Mouse (Mus musculus) stomach, embryonic 16.5 days (tissue): ENCODE results near the gene Hacl1. TPM values are rescaled to one million over a fixed set of nuclear protein-coding genes. Genes with fewer than 3 reads are reported as not detected.
"Not testable (repeated sequence)": the region's sequence is repeated elsewhere in the genome, so short reads cannot be mapped to it uniquely, and the experiment has no call there.

Experiments used
- ATAC-seq: fragments of 200-750 bp; cut with Nextera tagmentation; 2 replicates; pipeline ENCODE4 v1.8.0; 2017; ENCODE audit warnings: moderate number of reproducible peaks, moderate TSS enrichment; ENCODE audit not compliant: insufficient read depth, low FRiP score
- H3K27ac ChIP-seq: fragments of 300-500 bp; sonication (generic); 2 replicates; pipeline ENCODE4 v1.5.1; 2014; ENCODE audit warnings: low read length
- H3K27me3 ChIP-seq: fragments of 300-500 bp; sonication (generic); 2 replicates; pipeline ENCODE4 v1.6.1; 2014; ENCODE audit warnings: low read length, control low read depth, mixed read lengths; ENCODE audit not compliant: control insufficient read depth, insufficient read depth
- H3K36me3 ChIP-seq: fragments of 300-500 bp; sonication (generic); 2 replicates; pipeline ENCODE4 v1.6.1; 2014; ENCODE audit warnings: low read length; ENCODE audit not compliant: control insufficient read depth, insufficient read depth
- H3K4me1 ChIP-seq: fragments of 300-500 bp; sonication (generic); 2 replicates; pipeline ENCODE4 v1.6.1; 2014; ENCODE audit warnings: low read length, control low read depth, mixed read lengths; ENCODE audit not compliant: control insufficient read depth, insufficient read depth
- H3K4me2 ChIP-seq: fragments of 300-500 bp; sonication (generic); 2 replicates; pipeline ENCODE4 v1.6.1; 2014; ENCODE audit warnings: low read depth, low read length, mixed read lengths
- H3K4me3 ChIP-seq: fragments of 300-500 bp; sonication (generic); replicated peaks from 2 replicates; pipeline ENCODE4 v1.5.1; 2014; ENCODE audit warnings: mild to moderate bottlenecking, low read length
- H3K9ac ChIP-seq: fragments of 300-500 bp; sonication (generic); 2 replicates; pipeline ENCODE4 v1.6.1; 2014; ENCODE audit warnings: low read length
- H3K9me3 ChIP-seq: fragments of 300-500 bp; sonication (generic); replicated peaks from 2 replicates; pipeline ENCODE4 v1.6.1; 2016; ENCODE audit warnings: low read length, control low read depth; ENCODE audit not compliant: control insufficient read depth
- WGBS: fragments of 180-500 bp; shearing (Covaris S2); extraction: QIAGEN DNeasy Blood & Tissue Kit; methylation state at CpG from one replicate; pipeline ENCODE4 v1.1.7; 2014; 5-methylcytosine and 5-hydroxymethylcytosine counted together
- polyA plus RNA-seq: library from polyadenylated mRNA; unstranded; fragments of >200 nt; fragmentation: Nextera tagmentation; extraction: Ambion mirVana; gene quantifications from 2 replicates; pipeline ENCODE4 v1.2.1, GENCODE M21; 2015

The Hacl1 gene
- polyA plus RNA-seq, 1 experiment from 2014 or later, result 13.1 TPM

DNA sequence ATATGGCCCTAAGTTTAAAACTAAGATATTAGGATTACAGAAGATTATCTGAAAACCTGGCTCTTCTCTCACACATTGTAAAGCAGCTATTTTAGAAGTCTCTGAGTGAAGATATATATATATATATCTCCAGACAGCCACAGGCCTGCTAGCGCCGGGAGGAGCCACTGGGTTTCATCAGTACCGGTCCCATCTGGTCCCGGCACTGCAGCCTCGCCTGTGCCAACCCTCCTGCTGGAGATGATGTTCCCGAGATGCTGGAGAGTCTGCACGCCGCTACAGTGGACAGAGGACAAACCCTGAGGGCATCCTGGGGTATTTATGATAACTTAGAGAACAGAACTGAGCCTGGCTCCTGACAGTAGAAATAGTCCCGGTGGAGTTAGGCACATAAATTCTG, 23.9 kb downstream of the Hacl1 start:
- Histone ChIP-seq H3K9me3 (no peaks in the 10 kb centered on the region), H3K36me3 (no peaks in the 10 kb centered on the region), H3K27me3 (no peaks in the 10 kb centered on the region), H3K9ac (no peak overlapping the region), H3K4me2 (no peak overlapping the region), H3K4me3 (no peak overlapping the region), H3K4me1 (no peaks in the 10 kb centered on the region), H3K27ac (no peak overlapping the region)
- ATAC-seq, result no peak
- WGBS, result 80% methylated on average over 9 of the region's 9 CpGs

DNA sequence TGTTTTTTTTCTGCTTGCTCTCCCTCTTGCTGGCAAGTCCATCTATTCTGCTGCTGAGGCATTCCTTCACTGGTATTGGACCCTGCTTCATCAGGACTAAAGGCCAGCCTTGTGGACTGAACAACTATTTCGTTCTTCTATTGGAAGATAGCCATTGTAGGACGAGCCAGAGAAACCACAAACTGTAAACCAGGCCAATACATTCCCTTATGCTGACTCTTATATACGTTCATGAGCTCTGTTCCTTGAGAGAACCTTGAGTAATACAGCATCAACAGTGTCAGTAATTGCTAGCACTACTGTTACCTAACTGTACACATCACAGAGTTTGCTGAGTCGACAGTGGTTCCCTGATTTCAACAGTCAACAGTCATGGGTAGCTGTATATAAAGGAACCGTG, 27.4 kb downstream of the Hacl1 start:
- Histone ChIP-seq H3K36me3 (no peaks in the 10 kb centered on the region), H3K4me1 (no peaks in the 10 kb centered on the region), H3K9ac (no peak overlapping the region), H3K4me2 (no peak overlapping the region), H3K27me3 (no peaks in the 10 kb centered on the region), H3K9me3 (no peaks in the 10 kb centered on the region), H3K27ac (no peak overlapping the region), H3K4me3 (no peak overlapping the region)
- ATAC-seq, result no peak
- 79% methylated on average over 5 of the region's 5 CpGs for WGBS

DNA sequence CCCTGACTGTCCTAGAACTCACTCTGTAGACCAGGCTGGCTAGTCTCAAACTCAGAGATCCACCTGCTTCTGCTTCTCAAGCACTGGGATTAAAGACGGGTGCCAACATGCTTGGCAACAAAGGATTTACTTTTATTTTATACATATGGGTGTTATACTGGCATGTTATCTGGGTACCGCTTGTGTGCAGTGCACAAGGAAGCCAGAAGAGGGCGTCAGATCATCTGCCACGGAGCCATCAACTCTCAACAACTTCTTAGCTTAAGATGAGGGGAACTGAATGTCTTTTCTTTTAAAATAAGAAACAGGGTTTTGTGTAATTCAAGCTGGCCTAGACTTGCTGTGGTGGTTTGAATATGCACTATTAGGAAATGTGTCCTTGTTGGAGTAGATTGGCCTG, 29.1 kb downstream of the Hacl1 start:
- H3K27me3 ChIP-seq, result no peaks in the 10 kb centered on the region
- no peak for ATAC-seq
- no peak overlapping the region for H3K4me2 ChIP-seq
- no peak overlapping the region for H3K4me3 ChIP-seq
- no peak overlapping the region for H3K9ac ChIP-seq
- H3K36me3 ChIP-seq, result no peaks in the 10 kb centered on the region
- H3K4me1 ChIP-seq, result no peaks in the 10 kb centered on the region
- WGBS, result 68% methylated on average over 4 of the region's 4 CpGs
- H3K9me3 ChIP-seq, result no peaks in the 10 kb centered on the region
- no peak overlapping the region for H3K27ac ChIP-seq

DNA sequence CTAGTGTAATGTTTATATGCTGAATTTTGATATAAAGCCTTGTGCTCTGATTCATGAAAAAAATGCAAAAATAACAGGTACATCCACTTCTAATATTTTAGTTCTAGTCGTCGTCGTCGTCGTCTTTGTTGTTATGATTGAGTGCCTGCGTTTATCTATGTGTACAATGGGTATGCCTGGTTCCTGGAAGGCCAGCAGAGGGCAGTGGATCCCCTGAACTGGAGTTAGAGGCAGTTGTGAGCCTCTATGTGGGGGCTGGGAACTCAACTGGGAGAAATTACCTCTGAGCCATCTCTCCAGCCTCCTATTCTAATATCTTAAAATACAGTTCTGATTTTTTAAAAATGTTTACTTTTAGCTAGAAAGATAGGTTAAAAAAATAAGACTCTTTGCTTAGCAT, 35.6 kb downstream of the Hacl1 start:
- H3K9ac ChIP-seq, result no peak overlapping the region
- H3K4me3 ChIP-seq, result no peak overlapping the region
- no peaks in the 10 kb centered on the region for H3K36me3 ChIP-seq
- WGBS, result 55% methylated on average over 6 of the region's 6 CpGs
- H3K4me2 ChIP-seq, result no peak overlapping the region
- H3K9me3 ChIP-seq, result no peaks in the 10 kb centered on the region
- no peak for ATAC-seq
- H3K27me3 ChIP-seq, result no peaks in the 10 kb centered on the region
- H3K4me1 ChIP-seq, result no peaks in the 10 kb centered on the region
- H3K27ac ChIP-seq, result no peak overlapping the region

GRCm38 (mm10) chr14:31604916-31605315, 36.2 kb downstream of the Hacl1 start:
- no peak overlapping the region for H3K4me3 ChIP-seq
- no peaks in the 10 kb centered on the region for H3K27me3 ChIP-seq
- no peak overlapping the region for H3K27ac ChIP-seq
- no peak for ATAC-seq
- no peak overlapping the region for H3K4me2 ChIP-seq
- 67% methylated on average over 5 of the region's 5 CpGs for WGBS
- no peaks in the 10 kb centered on the region for H3K9me3 ChIP-seq
- no peaks in the 10 kb centered on the region for H3K4me1 ChIP-seq
- no peaks in the 10 kb centered on the region for H3K36me3 ChIP-seq
- no peak overlapping the region for H3K9ac ChIP-seq

DNA sequence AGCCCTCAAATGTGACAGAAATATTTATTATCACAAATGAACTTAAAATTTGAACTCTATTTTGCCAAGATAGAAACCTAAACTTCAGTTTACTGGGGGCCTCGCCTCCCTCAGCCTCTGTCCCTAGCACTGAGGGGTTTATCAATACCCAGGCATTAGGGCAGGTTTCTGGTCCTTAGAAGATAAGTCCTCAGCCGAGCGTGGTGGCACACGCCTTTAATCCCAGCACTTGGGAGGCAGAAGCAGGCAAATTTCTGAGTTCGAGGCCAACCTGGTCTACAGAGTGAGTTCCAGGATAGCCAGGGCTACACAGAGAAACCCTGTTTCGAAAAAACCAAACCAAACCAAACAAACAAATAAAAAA, 38.5 kb downstream of the Hacl1 start:
- not testable (repeated sequence) for H3K4me3 ChIP-seq, H3K36me3 ChIP-seq, H3K9ac ChIP-seq, H3K4me2 ChIP-seq, H3K9me3 ChIP-seq, H3K27ac ChIP-seq, ATAC-seq, H3K27me3 ChIP-seq, H3K4me1 ChIP-seq
- 83% methylated on average over 6 of the region's 6 CpGs for WGBS

GRCm38 (mm10) chr14:31601908-31602615, 39.0 kb downstream of the Hacl1 start:
- Histone ChIP-seq H3K9me3 (no peaks in the 10 kb centered on the region), H3K36me3 (no peaks in the 10 kb centered on the region), H3K27me3 (no peaks in the 10 kb centered on the region), H3K4me2 (no peak overlapping the region), H3K27ac (no peak overlapping the region), H3K9ac (no peak overlapping the region), H3K4me3 (no peak overlapping the region), H3K4me1 (no peaks in the 10 kb centered on the region)
- no peak for ATAC-seq
- 87% methylated on average over 14 of the region's 14 CpGs for WGBS

DNA sequence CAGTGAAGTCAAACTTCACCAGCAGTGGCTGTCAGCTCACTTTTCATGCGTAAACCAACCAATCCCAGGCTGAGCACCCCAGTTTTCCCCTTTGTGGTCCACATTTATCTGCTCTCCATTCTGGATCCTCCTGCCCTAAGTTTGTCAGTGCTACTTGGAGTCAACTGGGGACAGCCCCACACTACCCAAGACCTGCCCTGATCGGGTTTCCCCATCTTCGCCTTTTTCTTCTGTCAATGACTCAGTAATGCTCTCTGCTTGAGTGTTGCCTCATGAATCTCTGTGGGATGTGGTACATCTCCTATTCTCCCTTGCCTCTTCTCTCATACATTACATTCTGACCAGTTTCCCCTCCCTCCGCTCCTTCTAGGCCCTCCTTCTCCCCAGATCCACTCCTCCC, 43.6 kb downstream of the Hacl1 start:
- Histone ChIP-seq H3K4me2 (no peak overlapping the region), H3K9me3 (0 out of 2 replicates have a peak, but pooled peaks cover 3% of the 10 kb centered on the region), H3K9ac (no peak overlapping the region), H3K36me3 (no peaks in the 10 kb centered on the region), H3K27me3 (no peaks in the 10 kb centered on the region), H3K4me1 (no peaks in the 10 kb centered on the region), H3K4me3 (no peak overlapping the region), H3K27ac (no peak overlapping the region)
- ATAC-seq, result no peak
- WGBS, result 92% methylated on average over 4 of the region's 4 CpGs

DNA sequence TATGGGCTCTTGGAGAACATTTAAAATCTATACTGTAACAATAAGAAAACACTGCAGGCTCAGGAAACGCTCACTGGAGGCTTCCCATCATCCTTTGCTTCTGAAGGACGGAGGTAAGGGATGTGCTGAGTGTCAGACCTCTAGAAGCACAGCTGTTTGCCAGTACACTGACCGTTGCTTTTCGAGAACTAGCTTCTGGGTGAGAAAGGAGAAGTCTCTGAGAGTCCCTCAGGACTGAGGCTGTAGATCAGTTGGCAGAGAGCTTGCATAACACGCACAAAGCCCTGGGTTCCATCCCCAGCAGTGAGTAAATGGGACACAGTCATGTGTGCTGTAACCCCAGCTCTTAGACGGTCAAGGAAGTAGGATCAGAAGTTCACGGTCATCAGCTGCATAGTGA, 44.7 kb downstream of the Hacl1 start:
- Histone ChIP-seq H3K4me3 (no peak overlapping the region), H3K4me1 (no peaks in the 10 kb centered on the region), H3K27ac (no peak overlapping the region), H3K4me2 (no peak overlapping the region), H3K36me3 (no peaks in the 10 kb centered on the region), H3K9ac (no peak overlapping the region), H3K27me3 (no peaks in the 10 kb centered on the region), H3K9me3 (0 out of 2 replicates have a peak, but pooled peaks cover 3% of the 10 kb centered on the region)
- WGBS, result 66% methylated on average over 7 of the region's 7 CpGs
- no peak for ATAC-seq
